Mouse (Mus musculus) left cerebral cortex, postnatal 36 days (tissue): Measurements from ENCODE around the gene Zeb2. TPM values are rescaled to one million over a fixed set of nuclear protein-coding genes. Genes with fewer than 3 reads are reported as not detected.

Experiments
- DNase-seq, 2 experiments: peaks; one replicate each; pipeline ENCODE4 v3.0.0; 2021 to 2022; ENCODE audit warnings: low spot score in 2 of 2, mixed read lengths in 1 of 2
- intact Hi-C: fragments of 180-260 bp; cut with DNase I; formaldehyde crosslinking; loops from one replicate; pipeline ENCODE4 v1.15.1; 2025
- total RNA-seq, 2 experiments: library from RNA; stranded (reverse); gene quantifications; 2 replicates each; pipeline ENCODE4 v1.2.3; 2021

The Zeb2 gene
- total RNA-seq, 2 experiments from 2014 or later = 166 to 196 TPM

DNA sequence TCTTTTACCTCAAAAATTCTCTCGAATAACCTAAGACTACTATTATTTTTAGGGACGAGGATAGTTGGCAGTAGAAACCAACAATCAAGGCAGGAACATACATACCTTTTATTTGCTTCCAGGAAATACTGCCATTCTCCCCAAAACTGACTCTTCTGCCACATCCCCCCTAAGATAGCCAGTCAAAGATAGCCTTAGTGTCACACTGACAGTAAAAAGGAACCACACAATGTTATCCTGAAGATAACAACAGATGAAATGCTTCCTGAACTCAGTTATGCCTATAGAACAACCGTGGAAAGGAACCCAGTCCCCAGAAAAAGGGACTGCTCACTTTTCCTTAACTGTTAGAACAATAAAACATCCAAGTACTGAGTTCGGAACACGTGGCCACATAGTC lies 39.8 kb downstream of the Zeb2 start:
- intact Hi-C loops = no loop called here
- no peak for DNase-seq

DNA sequence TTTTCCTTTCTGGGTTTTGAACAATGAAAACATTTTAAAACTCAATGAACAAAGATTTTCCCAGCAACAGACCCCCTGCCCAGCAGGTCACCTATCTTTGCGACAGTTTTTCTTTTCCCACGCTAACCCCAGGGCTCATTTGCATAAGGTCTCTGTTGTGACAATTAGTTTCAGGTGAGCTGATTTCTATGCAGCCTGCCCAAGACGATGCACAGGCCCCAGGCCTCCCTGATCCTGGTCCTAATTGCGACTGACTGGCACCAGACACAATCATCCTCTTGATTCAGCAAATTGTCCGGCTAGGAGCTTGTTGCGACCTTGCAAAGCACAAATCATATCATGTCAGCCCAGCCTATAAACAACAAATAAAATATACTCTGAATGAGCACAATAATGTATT lies 44.2 kb downstream of the Zeb2 start:
- intact Hi-C loops = no loop called here

DNA sequence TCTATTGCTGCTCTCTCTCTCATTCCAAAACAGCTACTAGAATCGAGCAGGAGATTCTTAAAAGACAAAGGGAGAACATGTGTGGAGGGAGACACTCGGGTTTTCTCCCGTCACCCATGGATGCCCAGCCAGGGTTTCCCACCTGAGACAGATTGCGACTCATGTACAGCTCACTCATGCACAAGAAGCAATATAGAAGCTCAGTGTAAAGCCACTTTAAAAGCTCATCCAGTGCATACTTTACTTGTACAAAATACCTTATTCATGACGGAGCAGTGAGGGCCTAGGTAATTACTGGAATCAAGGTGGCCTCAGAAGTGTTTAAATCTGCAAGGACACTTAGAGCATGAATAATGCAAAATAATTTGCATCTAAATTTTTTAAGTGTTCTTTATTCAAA lies 45.9 kb downstream of the Zeb2 start:
- intact Hi-C loops = no loop called here
- no peak for DNase-seq

More for the DNA sequence above, 44.2 kb downstream of the Zeb2 start:
- DNase-seq = no peak

DNA sequence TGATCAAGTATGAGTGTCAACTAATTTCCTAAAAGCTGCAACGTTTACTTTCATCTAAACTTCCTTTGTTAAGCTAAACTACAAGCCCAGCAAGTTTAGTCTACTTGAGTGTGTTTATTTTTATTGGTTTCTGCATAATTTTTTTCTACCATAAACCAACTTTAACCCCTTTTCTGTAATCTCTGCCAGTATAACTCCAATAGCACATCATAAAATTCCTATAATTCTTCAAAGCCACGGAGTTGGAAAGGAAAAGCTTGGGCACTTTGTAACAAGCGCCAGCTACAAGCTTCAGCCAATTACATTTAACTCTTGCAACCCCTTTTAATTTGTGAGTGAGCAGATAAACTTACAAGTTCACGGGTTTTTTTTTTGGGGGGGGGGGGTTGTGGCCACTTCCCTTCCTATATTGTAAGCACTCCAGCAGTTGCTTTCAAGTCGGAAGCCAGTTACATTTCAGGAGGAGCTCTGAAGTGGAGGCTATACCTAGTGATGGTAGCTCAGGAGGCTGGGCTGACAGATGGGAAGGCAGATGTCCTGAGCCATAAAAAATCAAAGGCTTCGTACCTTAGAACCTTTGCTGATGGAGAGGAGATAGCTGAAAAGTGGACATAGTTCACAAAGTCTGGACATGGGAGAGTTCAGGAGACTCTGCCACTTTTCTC lies 46.5 kb downstream of the Zeb2 start:
- no peak for DNase-seq
- intact Hi-C loops = no loop called here

DNA sequence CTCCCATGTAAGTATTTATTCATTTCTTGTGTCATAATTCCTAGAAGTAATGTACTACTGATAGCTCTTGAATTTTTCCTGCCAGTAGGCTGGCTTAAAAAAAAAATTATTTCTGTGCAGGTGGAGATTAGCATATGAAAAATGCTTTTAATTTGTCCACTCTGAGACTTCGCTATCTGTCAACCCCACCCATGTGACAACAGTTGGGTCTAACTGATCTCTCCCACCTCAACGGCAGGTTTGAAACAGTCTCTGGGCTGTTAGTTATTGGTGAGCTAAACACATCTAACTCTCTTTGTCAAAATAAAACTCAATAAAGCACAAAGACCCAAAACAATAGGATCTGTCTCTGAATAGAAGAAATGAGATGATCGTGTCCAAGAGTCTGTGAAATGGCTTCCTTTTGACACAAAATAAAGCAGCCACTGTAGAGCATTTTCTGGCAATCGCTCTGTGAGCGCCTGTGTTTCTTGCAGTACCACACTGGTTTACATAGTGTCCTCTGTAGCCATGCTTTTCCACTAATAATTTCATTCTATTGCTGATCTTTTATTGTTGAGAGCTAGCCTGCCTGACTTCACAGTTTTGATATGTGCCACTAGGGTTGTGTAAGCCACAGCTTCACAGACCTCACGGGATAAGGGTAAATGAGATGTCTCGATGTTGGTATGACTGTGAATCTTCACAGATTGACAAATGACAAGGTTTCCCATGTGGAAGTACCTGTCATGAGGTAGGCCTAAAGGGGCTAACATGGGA lies 48.2 kb downstream of the Zeb2 start:
- DNase-seq = no peak
- intact Hi-C loops = no loop called here

DNA sequence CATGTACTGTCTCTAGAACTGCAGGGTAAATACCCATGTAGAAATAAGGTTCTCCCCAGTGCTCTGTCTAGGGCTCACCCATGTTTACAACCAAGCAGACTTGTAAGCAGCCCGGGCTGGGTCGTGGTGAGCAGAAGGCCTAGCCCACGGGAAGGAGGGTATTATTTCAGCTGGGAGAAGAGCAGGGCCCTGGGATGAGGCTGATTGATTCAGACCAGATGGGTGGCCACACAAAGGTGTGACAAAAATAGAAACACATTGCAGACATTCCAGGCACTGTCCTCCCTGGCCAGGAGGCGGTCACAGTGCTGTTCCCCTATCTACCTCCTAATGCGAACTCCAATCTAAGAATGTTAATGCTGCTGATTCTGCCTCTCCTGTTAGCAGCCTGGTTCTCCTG lies 50.1 kb downstream of the Zeb2 start:
- intact Hi-C loops = no loop called here

DNA sequence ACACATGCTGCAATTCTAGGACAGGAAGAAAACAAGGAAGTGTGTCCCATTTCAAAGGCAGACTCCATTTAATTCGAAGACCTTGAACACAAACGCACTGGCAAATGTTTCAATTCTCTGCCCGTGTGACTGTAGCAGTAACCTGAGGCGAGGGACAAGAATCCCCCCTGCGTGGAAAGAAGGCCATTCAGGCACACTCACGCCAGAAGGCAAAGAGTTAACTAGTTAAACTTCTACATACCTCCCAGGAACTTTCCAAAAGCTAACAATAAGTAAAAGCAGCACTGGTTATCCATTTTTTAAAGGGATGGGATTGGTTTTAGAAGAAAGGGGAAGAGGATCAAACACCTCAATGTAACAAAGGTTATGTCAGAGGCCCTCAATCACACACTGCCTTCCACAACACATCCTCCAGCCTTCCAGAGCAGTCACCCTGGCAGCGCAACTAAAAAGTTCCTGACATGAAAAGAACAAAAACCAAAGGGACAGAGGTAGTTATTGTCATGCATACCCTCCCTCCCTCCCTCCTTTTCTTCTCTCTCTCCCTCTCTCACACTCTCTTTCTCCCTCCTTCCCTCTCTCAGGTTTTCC lies 53.8 kb downstream of the Zeb2 start:
- intact Hi-C loops = loop anchor here (5.0 kb wide), 1 partner anchor 41 kb away; no protein-coding TSS in a partner anchor
- no peak for DNase-seq

More for the DNA sequence above, 50.1 kb downstream of the Zeb2 start:
- no peak for DNase-seq

DNA sequence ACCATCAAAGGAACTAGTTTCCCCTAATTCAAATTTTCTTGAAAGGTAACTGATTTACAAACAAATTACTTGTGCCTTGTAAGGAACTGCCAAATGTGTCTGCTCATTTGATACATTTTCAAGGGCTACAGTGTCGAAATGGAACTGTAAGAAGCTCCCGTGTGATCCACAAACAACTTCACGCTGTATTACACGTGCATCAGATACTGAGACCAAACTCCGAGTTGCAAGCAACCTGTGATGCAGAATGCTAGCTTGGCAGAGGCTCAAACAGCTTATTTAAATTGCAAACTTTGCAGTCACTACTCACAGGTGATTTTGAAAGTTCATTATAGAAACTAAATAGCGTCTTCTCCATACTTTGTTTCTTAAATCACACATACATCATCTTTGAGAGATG lies 55.1 kb downstream of the Zeb2 start:
- no peak for DNase-seq
- intact Hi-C loops = loop anchor here (5.0 kb wide), 1 partner anchor 40 kb away; no protein-coding TSS in a partner anchor

DNA sequence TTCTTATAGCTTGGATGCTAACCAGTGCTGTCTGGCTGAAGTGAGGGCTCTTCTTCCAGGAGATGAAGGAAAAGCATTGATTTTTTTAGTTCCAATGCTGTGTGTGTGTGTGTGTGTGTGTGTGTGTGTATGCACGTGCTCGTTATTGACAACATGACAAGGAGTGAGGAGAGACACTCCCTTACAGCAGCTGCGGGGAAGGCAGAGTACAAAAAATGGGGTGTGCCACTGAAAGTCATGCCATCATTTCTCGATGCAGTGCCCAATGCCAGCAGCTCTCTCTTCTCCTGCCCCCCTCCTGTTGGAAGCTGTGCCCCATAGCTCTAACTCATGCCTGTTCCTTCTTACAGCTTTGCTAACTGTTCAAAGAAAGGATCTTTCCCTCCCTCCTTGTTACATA lies 56.4 kb downstream of the Zeb2 start:
- intact Hi-C loops = loop anchor here (5.0 kb wide), 1 partner anchor 38 kb away; no protein-coding TSS in a partner anchor
- no peak for DNase-seq

DNA sequence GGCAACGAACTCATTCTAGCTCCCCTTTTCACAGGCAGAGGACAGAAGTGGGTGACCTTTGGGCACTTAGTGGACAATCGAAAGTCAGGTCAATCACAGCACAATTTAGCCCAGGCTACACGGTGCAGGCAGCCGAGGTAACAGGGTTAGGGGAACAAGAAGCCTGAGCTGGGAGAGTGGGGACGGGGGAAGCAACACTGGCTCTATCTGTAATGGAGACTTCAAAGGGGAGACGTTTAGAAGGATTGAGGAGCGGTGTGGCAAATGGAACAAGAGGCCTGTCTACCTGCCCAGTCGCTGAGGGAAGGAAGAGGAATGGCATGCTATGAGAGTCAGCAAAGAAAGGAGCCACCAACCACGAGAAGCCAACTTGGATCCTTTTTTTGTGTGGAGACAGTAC lies 57.0 kb downstream of the Zeb2 start:
- intact Hi-C loops = loop anchor here (5.0 kb wide), 1 partner anchor 38 kb away; no protein-coding TSS in a partner anchor
- no peak for DNase-seq

DNA sequence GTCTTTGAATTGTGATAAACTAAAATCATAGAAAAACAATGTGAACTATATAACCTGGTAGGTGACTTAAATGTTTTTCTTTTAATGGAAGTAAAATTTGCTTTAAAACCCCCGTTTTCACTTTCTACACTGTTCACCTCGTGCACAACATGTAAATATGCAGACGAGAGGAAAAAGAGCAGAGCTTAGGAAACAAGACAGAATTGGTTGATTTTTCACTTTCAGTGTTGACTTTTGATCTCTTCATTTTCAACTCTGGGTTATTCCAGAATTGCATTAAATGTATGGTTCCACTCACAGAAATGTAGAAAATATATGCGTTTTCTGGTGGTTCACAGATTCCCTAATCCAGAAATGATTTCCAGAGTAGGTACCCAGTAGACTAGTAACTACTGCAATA lies 57.6 kb downstream of the Zeb2 start:
- intact Hi-C loops = no loop called here
- no peak for DNase-seq

DNA sequence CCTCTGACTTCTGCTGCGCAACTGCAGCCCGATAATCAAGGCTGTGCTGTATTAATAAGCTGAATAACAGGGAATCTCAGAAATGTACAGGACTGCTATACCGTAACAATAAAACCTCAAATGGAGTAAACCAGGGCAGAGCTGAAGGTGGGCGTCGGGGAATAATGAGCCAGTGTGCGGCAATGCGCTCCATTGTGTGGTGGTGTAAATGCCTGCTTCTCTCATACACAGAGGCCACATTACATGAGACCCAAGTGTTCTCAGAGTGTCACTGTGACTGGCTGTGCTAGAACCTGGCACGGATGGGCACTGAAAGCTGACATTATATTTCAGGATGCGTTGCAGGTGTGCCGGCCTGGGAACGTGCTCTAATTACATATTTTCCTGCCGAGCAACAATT lies 58.2 kb downstream of the Zeb2 start:
- DNase-seq = no peak
- intact Hi-C loops = no loop called here

DNA sequence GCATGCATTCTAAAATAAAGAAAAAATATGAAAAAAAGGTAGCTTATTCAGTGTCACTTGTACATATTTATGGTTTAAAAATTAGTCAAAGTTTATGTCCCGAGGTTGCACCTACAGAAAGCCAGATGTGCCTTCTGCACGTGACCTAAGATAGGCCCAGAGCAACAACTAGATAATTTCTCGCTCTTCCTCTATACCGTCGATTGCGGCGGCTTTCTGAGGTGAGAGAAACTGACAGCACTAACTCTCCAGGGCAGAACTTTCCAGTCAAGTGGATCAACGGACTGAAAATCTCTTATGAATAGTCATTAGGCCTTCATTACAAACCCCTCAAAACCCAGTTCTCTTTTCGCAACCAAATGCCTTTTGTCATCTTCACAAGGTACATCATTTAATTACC lies 59.0 kb downstream of the Zeb2 start:
- no peak for DNase-seq
- intact Hi-C loops = no loop called here

DNA sequence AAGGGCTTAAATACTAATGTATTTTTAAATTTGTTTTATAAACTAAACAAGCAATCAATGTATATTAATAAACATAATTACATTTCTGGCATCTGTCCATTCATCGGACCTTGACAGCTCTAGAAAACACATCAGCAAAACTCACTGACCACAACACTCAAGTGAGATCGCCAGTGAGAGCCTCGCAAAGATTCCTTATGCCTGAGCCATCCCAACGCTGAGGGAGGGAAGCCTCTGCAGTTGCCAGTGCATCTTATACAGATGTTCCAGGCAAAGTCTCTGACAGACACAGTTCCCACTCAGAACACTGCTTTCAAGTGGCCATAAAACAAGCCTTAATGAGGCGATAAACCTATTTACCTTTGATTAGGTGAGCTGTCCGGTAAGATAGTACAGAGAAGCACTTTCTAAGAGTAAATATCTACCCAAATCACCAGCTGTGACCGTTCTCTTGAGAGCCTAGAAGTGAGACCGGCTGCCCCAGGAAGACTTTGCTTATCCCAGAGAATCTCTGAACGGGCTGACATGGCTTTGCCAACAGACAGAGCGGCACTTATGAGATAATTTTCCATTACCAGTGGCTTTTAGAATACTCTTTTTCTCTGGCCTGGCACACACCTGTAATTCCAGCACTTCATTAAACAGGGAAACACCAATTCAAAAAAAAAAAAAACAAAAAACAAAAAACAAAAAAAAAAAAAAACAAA lies 60.2 kb downstream of the Zeb2 start:
- intact Hi-C loops = no loop called here

DNA sequence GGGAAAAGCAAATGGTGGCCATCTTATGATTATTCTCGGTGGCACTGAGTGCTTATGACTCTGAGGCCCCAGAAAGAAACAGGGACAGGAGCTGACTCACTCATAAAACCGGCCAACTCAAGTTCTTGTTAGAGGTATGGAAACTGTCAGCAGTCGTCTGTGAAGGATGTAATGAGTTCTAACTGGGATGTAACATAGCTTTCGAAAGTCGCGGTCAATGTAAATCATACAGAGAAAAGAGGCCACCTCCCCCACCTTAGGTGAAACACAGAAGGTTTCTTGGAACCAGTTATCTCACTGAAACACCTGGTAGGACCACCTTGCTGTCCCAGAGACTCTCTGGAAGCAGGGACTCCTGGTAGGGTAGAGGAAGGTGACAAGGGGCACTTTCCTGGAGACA lies 61.3 kb downstream of the Zeb2 start:
- DNase-seq = no peak
- intact Hi-C loops = no loop called here

More for the DNA sequence above, 60.2 kb downstream of the Zeb2 start:
- DNase-seq = no peak

DNA sequence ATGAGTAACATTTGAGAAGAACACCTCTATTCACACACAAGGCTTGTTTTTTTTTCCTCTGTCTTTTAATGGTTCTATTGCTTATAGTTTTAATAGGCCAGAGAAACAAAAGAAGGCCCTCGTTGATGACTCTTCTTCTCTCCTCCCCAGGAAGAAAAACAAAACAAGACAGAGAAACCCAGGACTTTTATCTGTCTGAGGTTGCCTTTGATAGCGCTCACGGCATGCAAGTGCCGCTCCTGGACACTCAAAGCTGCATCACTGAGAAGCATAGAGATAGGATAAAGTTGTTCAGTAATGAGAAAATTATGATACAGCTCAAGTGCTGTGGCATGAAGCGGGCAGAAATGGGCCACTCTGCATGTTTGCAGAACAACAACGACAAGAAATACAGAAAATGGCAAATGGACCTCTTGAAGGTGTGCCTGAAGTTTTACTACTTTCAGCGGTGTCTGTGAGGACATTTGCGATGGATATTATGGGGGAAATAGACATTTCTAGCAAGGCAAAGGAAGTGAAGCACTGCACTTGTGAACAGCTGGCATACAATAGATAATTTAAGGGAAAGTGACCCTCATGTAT lies 62.1 kb downstream of the Zeb2 start:
- intact Hi-C loops = no loop called here
- DNase-seq = no peak

DNA sequence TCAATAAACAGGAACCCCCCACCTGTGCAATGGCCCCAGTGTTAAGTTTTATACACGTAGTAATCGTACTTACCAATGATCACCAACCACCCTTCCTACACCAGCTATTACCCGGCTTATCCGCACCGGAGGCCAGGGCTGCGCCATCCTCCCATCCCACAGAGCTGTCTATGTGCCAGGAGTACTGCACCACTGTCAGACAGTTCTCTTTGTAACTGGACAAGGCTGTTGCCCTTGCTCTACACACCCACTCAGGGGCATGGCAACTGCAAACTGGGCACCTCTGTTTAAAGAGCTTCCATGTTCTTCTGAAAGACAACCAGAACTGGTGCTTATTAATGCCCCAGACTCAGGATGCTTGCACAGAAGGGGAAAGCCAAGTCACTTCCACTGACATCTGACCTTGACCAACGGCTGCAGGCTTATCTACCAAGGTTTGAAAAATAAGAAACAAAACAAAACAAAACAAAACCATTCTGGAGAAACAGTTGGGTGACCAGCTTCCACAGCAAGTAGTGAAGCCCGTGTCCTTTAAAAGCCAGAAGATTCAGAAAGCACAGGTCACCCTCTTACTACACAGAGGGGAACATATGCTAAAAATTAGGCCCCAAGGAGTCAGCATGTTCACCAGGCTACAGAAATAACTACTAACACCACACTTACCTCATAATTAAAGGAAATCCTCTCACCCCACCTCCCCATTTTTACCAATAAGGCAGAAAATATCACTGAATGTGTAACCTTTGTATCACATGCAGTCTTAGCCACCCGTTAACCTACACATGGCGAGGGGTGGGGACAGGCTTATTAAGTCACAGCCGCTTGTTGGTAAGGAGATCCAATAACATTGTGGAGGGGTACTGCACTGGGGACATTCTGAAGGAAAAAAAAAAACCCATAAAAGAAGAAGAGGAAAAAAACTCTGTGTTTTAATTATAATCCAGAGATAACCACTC lies 62.8 kb downstream of the Zeb2 start:
- no peak for DNase-seq
- intact Hi-C loops = no loop called here

DNA sequence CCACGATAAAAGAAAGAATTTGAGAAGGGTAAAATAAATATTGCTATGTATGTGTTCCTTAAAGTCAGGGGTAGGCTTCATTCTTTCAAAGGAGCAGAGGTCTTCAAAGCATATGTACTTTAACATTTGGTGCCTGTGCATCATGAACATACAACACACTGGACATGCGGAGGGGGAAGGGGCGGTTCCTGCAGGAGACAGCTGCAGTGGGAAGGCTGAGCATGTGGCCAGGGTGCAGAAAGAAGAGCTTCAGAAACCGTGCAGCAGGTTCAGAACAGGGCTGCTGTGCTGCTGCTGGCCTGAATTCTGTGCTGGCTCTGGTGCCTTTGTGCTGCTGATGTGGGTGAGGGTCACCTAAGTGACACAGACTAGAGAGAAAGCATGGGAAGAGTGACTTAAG lies 64.6 kb downstream of the Zeb2 start:
- intact Hi-C loops = no loop called here
- DNase-seq = no peak

DNA sequence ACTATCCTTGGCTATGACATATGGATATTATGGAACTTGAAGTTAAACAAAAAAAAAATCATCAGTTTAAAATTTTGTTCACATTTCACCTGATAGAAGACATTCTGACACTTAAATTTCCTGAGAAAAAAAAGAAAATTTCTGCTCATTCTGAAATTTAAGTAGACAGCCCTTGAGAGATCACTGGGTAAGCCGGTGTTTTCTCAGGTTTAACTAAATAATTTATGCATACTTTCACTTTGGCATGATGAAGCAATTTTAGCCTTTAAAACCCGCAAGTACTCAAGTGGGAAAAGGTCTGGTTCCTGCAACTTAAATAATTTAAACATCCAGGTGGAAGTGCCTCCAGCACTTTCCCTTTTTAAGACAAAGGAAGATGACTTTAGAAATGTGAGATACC lies 65.9 kb downstream of the Zeb2 start:
- intact Hi-C loops = no loop called here
- no peak for DNase-seq
